Mouse (Mus musculus): ENCODE data around the gene Gm19965.

Gm19965 gene

DNA sequence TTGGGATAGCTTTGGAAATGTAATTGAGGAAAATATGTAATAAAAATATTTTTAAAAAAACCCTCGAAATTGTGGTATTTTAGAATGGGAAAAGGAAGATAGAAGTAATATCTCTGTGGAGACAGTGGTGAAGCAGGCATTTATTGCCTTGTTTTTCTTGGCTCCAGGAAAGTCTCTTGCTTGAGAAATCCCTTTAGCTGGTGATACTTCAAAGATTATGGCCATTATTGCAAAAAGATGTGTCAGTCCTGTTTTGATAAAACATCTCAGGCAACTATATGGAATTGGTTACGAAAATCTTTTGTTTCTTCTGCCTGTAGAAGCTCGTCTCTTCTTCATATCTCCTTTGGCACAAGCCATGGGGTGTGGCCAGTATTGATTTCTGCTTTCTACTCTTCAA lies at the start of gene Gm19965:
Gene Gm19965 (plus strand): TSS at position 301 of the 400 bp plus-strand sequence.
- DNase-seq (ENCODE audit: low spot score) = no peak

- no peak for DNase-seq (ENCODE audit: low spot score)
These were observed 20.3 kb upstream of the Gm19965 start for GRCm38 (mm10) chr1:116782471-116782989.
